Mouse (Mus musculus): ENCODE measurements around the gene Sap18.

DNA sequence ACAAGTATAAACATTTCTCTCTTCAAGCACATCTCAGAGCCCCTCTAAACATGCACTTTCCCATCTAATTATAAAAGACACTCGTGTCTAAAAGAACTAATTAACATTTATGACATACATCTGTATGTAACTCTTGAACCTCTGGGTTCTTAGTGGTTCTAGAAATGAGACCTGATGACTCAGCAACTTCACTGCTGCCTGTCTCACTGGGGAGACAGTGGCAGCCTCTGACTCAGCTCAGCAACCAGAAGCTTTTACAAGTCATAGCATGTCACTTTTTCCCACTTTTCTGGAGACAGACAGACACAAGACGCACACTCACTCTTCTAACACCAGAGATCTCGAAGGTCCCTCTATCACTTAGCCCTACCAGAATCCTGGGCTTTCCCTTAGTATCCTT, 52.4 kb downstream of the Sap18 start:
- no peak for TF ChIP-seq EP300 (IDR thresholded peaks at IDR 0.05)
- TF ChIP-seq CTCF (IDR thresholded peaks at IDR 0.05) = no peak

Measured in lung, postnatal 0 days (tissue).